In the genomic region with DNA sequence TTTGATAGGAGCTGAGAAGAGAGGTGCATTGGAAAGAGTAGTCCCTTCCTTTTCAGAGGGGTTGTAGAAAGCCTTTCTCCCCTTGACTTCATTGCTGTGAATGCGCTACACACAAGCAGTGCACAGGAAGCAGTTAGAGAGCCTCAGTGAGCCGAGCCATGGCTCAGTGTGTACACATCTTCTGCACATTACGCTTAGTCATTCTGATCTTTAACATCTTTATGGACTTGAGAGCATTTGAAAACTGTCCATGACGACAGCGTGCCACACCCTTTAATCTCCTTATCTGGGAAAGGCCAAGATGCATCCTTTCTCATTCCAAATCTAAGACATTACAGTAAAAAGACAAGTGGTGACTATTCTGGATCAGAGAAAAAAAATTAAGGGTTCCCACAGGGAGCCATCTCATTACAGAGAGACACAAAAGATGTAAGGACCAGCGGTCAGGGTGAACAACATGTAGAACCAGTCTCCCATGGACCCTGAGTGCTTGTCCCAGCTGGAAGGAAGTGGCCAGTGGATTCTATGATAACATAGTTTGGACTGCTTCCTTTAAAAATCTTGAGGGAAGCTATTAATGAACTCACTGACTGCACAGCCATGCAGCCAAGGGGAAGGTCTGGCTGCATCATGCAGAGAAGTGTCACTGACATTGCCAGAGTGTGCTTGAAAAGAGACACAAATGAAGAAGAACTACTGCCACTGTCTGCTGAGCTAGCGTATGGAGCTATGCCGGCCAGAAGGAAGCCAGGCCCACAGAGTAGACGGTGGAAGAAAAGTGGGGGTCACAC, we compare ENCODE assay signal across 17 mouse cellular contexts. TPM values are rescaled to one million over a fixed set of nuclear protein-coding genes. Genes with fewer than 3 reads are reported as not detected.
DNase-seq lines count a peak whose midpoint lies in the region; ATAC-seq and TF ChIP-seq lines count a peak whose summit lies in the region.
"Had no signal": no experiment of that assay in that cellular context is flagged by ENCODE, and none has a peak within 500 bp of the region (broad histone marks: within the 10 kb centered on the region; RNA-seq: fewer than 3 reads in every experiment).

No protein-coding gene starts in this region.

- no peaks in the 10 kb centered on the region for H3K36me3 ChIP-seq in lung, embryonic 14.5 days (ENCODE audit: insufficient read depth)
- H3K36me3 ChIP-seq in heart, embryonic 15.5 days = no peaks in the 10 kb centered on the region
- H3K36me3 ChIP-seq: liver, embryonic 13.5 days; midbrain, embryonic 13.5 days had no signal

- no peak overlapping the region for H3K4me2 ChIP-seq in lung, embryonic 14.5 days
- no peak overlapping the region for H3K4me2 ChIP-seq in heart, embryonic 15.5 days
- H3K4me2 ChIP-seq: hindbrain, embryonic 14.5 days; liver, embryonic 13.5 days; midbrain, embryonic 13.5 days had no signal

- TF ChIP-seq POLR2A in lung, adult 2 months (IDR thresholded peaks at IDR 0.05; ENCODE audit: borderline replicate concordance, extremely low read depth, low read depth, low read length) = no peak

- H3K9ac ChIP-seq in lung, embryonic 14.5 days = no peak overlapping the region
- H3K9ac ChIP-seq in heart, embryonic 15.5 days = no peak overlapping the region
- H3K9ac ChIP-seq: hindbrain, embryonic 14.5 days; liver, embryonic 13.5 days; midbrain, embryonic 13.5 days had no signal

- H3K4me1 ChIP-seq in lung, embryonic 14.5 days (ENCODE audit: insufficient read depth) = peaks cover 13% of the 10 kb centered on the region
- no peaks in the 10 kb centered on the region for H3K4me1 ChIP-seq in lung, adult 2 months (ENCODE audit: control insufficient read depth, insufficient read depth, low read length)
- peaks cover 17% of the 10 kb centered on the region for H3K4me1 ChIP-seq in heart, embryonic 15.5 days (replicated peaks)
- H3K4me1 ChIP-seq: liver, embryonic 13.5 days; midbrain, embryonic 13.5 days had no signal

- no peaks in the 10 kb centered on the region for H3K27me3 ChIP-seq in lung, embryonic 14.5 days (ENCODE audit: insufficient read depth, low read length)
- no peaks in the 10 kb centered on the region for H3K27me3 ChIP-seq in heart, embryonic 15.5 days
- H3K27me3 ChIP-seq: liver, embryonic 13.5 days; midbrain, embryonic 13.5 days had no signal

- peak overlapping the region; percentile 65; the same call in 1 of the 2 replicates for H3K27ac ChIP-seq in lung, embryonic 14.5 days (ENCODE audit: low read depth)
- H3K27ac ChIP-seq in heart, embryonic 15.5 days = peak overlapping the region; percentile 65
- H3K27ac ChIP-seq: hindbrain, embryonic 14.5 days; left cerebral cortex, adult 2 months; liver, embryonic 13.5 days; midbrain, embryonic 13.5 days had no signal

- peak; percentile 70 for DNase-seq in lung, embryonic 14.5 days
- no peak for DNase-seq in lung, adult 2 months
- DNase-seq in heart, adult 8-10 months (ENCODE audit: low spot score) = peak; percentile 42
- peak; percentile 38 for DNase-seq in lung, postnatal 10 days
- no peak for DNase-seq in right cerebral cortex, postnatal 14 days
- DNase-seq: adrenal gland, adult 8-10 months; embryo, embryonic 11 days; kidney, adult 9 months; kidney, postnatal 25 days; liver, embryonic 13.5 days; thymus, postnatal 14 days had no signal

- H3K9me3 ChIP-seq in lung, embryonic 14.5 days (ENCODE audit: low read depth, low read length) = no peaks in the 10 kb centered on the region
- H3K9me3 ChIP-seq in heart, embryonic 15.5 days (replicated peaks) = no peaks in the 10 kb centered on the region
- H3K9me3 ChIP-seq: liver, embryonic 13.5 days; midbrain, embryonic 13.5 days had no signal

- 49% methylated on average over 9 of the region's 9 CpGs for WGBS in lung, embryonic 14.5 days
- WGBS in lung, adult 2 months = 53% methylated on average over 9 of the region's 9 CpGs
- 61% methylated on average over 9 of the region's 9 CpGs for WGBS in heart, embryonic 15.5 days

- ATAC-seq in lung, embryonic 14.5 days (ENCODE audit: insufficient read depth) = peak; percentile 82; the same call in 1 of the 2 replicates
- peak; percentile 75 for ATAC-seq in heart, embryonic 15.5 days (replicated peaks; ENCODE audit: insufficient number of reproducible peaks, insufficient read depth, low FRiP score, low read depth)
- no peak for ATAC-seq in megakaryocyte progenitor cell, adult 5-6 weeks (replicated peaks; ENCODE audit: poor library complexity)
- ATAC-seq: forebrain, embryonic 16.5 days; midbrain, embryonic 13.5 days had no signal

- TF ChIP-seq CTCF in lung, embryonic 14.5 days (IDR thresholded peaks at IDR 0.05; ENCODE audit: low read depth) = no peak
- TF ChIP-seq CTCF in lung, adult 2 months (IDR thresholded peaks at IDR 0.05; ENCODE audit: insufficient read depth, low read length) = no peak

- H3K4me3 ChIP-seq in lung, embryonic 14.5 days (ENCODE audit: low read depth, low read length) = no peak overlapping the region
- H3K4me3 ChIP-seq in lung, adult 2 months (replicated peaks; ENCODE audit: extremely low read depth, low read depth, low read length) = no peak overlapping the region
- no peak overlapping the region for H3K4me3 ChIP-seq in heart, embryonic 15.5 days
- H3K4me3 ChIP-seq: left cerebral cortex, adult 2 months; liver, embryonic 13.5 days; midbrain, embryonic 13.5 days had no signal

RNA-seq across cellular contexts. Expression of a gene that starts 42.6 kb away (rescaled TPM):
- polyA plus RNA-seq in lung, embryonic 14.5 days (2014; fragmentation: Nextera tagmentation; extraction: Ambion mirVana) = 56.2 and 57.2 TPM in 2 replicates
- polyA plus RNA-seq in lung, adult 2 months (2012; rRNA removed) = 1.6 and 2.7 TPM in 2 replicates
- 10 to 100 TPM; 29.2 to 44.2 (median 39.5) TPM for total RNA-seq in heart, adult 8-10 months (2022)
- polyA plus RNA-seq in heart, embryonic 15.5 days (2015; fragmentation: Nextera tagmentation; extraction: Ambion mirVana) = 57.1 and 57.8 TPM in 2 replicates
- total RNA-seq in megakaryocyte progenitor cell, adult 5-6 weeks (2015) = not detected in 2 replicates
- total RNA-seq in megakaryocyte progenitor cell, adult 5-6 weeks (2017) = not detected in 2 replicates

Comparison
In these comparisons a context has a peak if more than half of its experiments do, and no peak if none do; other contexts are left out.
1. DNase-seq: peak in lung, embryonic 14.5 days (single experiment), heart, adult 8-10 months (single experiment) and lung, postnatal 10 days (single experiment); none in lung, adult 2 months (single experiment) and right cerebral cortex, postnatal 14 days (single experiment).
2. RNA of a gene that starts 42.6 kb away (polyA plus RNA-seq): 57.1 to 57.8 TPM in heart, embryonic 15.5 days and 56.2 to 57.2 TPM in lung, embryonic 14.5 days; 1.6 to 2.7 TPM in lung, adult 2 months; every median in the first group is over 10 times any median in the second.